Mouse (Mus musculus): ENCODE measurements at regions not wholly inside any gene's neighbourhood (a gene's known extent, or its start where the extent isn't known, plus 50 kb on each side); places are given as distances from the start of the nearest gene placed in this dataset.

DNA sequence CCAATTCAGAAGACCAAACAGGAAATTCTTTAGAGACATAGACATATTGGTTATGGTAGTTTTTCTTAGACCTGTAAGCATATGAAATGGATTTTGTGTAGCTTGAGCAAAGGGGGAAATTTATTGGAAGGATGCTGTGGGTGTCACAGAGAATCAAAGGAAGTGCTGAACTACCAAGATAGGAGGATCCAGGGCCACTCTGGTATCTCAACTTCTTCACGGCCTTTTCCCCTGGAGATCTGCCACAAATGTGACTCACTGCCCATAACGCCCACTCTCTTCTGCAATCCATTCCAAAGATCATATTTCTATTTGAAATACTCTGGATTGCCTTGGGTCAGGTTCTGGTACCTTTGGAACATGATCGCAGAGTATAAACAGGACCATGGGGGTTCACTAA, 161.6 kb upstream of the Fggy start:
- no peak for DNase-seq (ENCODE audit: low read depth)

DNA sequence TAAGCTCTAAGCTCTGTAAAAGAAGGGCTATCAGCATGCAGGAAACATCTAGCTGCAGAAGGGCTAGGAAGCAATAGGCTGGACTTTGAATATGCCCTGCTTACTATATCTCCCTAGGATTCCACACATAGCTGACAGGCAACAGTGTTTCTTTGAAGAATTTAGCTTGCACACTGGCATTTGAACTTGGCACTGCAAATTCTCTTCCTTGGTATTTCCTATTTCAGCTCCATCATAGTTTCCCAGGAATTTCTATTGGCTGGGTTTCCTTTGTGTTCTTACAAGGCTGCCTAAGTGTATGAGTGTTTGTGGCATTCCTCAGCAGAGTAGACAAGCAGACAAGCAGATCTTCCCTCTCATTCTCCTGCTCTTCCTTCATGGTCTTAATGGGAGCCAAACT, 159.0 kb upstream of the Fggy start:
- DNase-seq (ENCODE audit: low read depth) = no peak

DNA sequence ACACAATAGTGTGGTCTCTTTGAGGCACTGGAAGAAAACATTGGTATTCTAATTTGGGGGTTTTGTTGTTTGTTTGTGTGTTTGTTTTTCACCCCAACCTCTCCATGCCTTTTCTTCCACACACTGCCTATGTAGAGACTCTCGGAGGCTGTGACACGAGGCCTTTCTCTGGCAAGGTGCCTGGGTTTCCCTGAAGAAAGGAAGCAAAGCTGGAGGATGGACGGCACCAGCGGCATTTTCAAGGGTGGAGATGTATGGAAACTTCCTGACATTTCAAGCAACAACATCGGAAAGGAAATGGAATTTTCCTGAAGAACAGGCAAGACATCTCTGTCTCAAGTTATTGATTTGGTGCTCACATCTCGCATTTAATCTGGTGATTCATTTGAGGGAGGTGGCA, 155.0 kb upstream of the Fggy start:
- no peak for DNase-seq (ENCODE audit: low read depth)

DNA sequence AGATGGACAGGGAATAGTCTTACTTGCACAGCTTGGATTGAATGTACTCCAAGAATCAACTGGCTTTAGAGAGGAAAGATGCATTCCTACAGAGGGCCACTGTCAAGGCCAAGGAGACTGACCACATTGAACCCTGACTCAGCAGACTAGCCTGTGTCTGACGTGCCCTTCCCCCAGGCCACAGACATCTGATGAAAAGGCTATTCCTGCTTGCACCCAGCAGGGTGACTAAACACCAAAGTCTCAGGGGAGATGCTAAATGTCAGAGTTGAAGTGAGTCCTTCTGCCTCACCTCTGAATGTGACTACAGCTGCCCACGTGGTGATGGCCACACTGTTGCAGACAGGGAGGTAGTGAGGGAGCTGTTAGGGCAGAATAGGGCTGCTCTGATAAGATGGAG, 140.2 kb upstream of the Fggy start:
- no peak for DNase-seq (ENCODE audit: low read depth)

DNA sequence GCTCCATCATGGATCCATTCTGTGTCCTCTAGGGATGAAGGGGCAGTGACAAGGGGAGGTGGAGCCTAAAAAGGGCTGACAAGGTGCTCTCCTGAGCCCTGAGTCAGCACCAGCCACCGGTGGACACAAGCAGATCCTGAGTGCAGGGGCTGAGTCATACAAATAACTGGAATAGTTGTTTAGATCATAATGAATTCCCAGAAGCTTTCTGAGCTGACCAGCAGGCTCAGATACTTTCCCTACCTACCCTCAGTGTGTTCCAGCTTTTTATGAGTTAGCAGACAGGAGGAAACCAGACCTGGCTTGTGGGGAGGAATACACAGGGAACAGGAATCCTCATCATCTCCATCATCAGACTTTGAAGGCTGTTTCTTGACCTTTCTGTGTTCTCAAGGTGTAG, 130.7 kb upstream of the Fggy start:
- DNase-seq (ENCODE audit: low read depth) = no peak

DNA sequence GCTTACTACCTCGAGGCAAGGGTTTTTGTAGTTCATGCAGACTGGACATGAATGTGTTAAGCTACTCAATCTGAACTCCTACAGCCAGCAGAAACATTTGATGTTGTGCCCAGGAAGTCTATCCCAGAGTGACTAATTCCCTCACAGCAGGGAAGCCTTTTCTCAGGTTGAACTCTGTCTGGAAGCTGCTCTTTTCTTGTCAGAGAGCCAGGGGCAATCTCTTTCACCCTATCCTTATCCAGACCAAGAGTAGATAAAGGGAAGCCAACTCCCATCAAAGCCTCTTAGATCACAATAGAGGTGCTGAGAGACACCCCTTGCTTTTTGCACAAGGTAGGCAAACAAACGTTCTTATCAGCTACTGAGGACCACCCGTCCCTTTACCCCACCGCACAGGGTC, 122.8 kb upstream of the Fggy start:
- DNase-seq (ENCODE audit: low read depth) = no peak

DNA sequence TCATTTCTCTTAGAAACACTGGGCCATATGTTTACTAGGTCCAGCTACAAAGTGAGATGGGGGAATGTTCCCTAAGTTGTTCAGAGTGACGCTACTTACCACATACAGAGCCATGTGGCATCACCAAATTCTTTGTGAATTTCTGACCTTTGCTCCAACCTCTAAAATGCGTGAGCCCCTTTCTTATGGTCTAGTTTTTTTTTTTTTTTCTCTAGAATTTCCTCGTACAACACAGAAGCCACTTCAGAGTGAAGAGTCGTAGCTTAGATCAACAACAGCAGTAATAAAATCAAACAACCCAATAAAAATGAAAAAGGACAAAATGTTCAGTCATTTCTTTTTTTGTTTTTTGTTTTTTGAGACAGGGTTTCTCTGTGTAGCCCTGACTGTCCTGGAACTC, 122.2 kb upstream of the Fggy start:
- no peak for DNase-seq (ENCODE audit: low read depth)

DNA sequence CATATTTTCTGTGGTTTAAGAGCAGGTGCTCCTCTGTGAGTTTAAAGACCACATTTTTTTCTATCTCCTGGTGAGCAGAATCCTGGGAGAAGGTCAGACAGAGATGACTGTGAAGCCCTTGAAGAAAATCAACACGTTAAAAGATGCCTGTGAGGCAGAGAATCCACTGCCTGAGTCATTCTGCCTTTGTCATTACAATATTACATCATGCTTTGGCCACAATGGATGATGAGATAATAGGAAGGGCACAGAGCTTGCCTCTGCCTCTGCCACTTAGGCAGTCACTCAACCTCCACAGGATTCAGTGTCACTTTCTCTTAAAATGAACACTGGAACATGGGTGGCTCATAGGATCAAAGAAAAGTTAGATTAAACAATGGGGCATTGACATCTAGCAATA, 117.5 kb upstream of the Fggy start:
- DNase-seq (ENCODE audit: low read depth) = no peak

DNA sequence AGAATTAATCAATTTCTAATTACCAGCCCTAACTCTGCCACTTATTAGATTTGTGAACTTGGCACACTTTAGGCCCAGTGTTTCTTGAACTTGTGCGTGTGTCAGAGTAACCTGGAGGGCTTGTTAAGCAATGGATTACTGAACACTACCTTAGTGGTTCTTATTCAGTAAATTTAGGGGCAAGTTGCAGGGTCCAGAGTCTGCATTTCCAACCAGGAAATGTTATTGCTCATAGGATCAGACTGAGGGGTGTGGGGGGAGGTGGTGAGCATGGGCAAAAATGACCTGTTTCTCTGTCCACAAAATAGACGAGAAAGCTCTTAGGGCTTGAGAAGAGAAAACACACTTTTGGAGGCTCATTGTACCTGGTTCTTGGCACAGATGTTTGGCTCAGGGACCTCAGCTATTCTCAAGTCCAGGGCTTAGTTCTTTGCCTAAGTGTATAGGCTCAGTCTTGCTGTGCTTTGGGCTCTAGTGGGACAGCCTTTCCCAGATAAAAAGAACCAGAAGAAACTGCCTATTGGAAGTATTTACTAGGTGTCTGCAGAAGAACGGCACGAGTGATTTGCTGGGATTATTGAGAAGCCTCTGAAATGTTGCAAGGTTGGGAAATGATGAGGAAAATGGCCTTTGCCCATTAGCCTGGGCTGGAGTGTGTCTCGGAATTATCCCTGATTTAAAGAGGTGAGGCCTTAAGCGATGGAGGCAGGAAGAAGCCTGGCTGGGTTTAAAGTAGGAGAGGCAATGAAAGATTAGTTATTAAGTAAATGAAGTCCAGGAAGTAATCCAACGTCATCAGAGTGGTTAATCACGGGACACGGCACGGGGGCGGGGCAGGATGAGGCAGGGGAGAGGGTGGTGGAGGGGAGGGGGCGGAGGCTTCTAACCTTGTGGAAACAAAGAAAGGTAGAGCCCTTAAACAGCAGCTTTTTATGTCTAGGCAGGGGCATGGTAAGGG, 113.2 kb upstream of the Fggy start:
- no peak for DNase-seq (ENCODE audit: low read depth)

DNA sequence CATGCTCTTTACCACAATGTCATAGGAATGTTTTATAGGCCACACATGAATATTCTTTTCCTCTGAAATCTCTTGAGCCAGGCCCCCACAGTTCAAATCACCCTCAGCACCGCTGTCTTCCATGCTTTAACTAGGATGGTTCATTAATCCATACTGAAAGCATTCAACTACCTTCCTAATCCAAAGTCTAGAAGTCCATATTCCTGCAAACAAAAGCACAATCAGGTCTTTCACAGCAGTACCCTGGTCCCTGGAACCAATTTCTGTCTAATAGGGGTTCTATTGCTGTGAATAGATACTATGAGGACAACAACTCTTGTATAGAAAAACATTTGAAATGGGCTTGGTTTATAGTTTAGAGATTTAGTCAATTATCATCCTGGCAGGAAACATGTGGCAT, 107.0 kb upstream of the Fggy start:
- no peak for DNase-seq (ENCODE audit: low read depth)

DNA sequence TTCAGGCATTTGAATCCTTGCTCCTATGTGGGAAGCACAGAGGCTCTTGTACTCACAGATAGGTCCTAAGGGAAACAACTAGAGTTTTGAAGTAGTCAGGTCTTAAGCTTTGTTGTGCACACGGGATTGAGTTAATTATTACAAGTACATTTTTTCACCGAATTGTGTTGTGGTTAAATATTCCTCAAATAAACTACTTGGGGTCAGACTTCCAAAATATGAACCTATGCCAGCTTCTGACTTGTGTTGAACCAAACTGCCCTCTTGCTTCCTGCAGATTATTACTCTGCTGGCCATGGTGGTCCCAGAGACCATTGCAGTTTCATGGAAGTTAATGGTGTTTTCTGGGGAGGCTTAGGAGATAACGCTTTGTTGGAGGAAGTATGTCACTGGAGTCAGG, 105.5 kb upstream of the Fggy start:
- no peak for DNase-seq (ENCODE audit: low read depth)

DNA sequence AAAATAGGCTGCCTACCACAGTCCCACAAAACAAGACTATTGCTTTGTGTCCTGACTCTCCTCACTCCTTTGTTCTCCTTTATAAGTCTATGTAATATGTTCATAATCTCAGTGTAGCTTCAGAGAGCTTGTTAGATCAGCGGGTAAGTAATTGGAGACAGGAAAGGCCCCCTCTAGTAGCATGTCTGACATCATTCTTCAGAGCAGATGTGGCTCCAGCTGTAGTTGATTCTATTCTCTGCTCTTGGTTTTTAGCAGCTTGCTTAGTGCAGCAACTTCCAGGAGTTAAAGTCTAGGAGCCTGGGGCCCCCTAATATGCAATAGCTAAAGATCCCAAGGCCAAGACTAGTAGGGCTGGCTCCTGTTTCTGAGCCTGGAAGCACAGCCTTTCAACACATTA, 101.0 kb upstream of the Fggy start:
- DNase-seq (ENCODE audit: low read depth) = no peak

DNA sequence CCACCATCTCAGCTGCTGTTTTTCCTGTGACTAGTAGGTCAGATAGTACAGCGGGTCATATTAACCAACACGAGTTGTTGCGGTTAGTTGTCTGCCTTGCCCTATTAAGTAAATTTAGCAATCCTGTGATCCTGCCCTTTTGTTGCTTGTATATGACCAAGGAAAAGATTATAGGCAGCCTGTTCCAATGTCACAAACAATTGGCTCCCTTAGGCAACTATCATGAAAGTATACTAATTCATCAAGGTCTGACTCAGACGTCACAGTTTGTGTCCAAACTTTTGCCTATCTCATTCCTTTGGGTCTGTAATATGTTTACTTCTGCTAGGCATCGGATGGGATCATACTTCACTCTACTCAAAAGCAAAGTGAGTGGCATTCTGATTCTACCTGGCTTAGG, 100.4 kb upstream of the Fggy start:
- DNase-seq (ENCODE audit: low read depth) = no peak

DNA sequence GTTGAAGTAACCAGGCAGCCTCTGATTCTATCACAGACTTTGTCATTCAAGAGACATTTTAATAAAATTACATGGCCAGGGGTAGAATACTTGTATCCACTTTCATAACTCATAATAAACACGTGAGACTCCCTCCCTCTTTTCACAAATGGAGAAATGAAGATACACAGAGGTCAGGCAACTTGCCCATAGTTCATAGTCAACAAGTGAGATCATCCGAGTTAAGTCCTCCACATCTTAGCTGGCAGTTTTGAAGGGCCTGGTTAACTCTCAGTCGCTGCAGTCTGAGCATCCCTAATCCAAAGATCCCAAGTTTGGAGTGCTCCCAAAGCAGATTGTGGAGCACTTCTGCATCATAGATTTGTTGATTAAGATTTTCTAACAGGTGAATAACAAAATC, 94.8 kb upstream of the Fggy start:
- DNase-seq (ENCODE audit: low read depth) = no peak

DNA sequence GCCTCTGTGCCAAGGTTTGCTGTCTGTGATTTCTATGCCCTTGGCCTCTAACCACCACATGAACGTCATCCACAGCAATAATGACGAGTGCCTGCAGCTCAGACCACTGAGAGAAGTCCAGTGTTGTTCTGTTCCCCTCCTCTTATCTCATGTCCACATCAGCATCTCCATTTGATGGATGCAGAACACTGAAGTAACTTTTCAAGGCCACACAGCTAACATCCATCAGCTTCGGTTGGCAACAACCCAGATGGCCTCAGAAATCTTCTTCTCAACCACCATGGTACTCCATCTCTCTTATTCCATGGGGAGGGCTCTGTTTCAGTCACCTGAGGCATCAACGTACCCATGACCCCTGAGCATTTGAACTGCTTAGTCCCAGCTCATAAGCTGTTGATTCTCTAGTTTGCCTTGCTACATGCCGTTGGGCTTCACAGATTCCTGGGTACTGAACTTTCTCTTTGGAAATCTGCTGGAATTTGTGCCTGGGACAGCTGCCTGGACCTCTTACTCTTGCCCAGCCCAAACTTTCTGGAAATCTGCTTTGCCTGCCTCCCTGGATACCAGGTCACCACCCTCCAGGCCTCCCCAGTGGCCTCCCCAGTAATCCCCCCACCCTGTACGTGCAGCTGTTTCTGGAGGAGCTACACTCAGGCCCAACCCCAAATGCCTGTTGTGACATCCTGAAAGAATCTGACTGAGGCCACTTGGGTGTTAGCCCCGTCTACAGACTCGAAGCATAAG, 94.1 kb upstream of the Fggy start:
- no peak for DNase-seq (ENCODE audit: low read depth)

DNA sequence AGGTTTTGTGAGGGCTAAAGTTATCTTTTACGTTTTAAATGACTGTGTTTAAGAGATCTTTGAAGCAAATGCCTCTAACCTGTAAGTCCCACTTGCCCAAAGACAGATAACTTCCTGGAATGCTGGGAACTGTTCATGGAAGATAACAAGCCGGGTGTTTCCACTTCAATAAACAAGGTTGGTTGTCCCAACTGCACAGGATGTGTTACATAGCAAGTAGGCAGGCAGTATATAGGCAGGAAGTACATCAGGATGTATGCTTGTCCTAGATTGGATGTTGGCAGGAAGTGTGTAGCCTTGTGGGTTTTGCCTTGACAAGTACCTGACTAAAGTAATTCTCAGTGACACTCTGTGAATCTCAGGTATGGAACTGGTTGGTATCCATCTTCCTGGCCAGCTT, 90.7 kb upstream of the Fggy start:
- peak; percentile 26 for DNase-seq (ENCODE audit: low read depth)

DNA sequence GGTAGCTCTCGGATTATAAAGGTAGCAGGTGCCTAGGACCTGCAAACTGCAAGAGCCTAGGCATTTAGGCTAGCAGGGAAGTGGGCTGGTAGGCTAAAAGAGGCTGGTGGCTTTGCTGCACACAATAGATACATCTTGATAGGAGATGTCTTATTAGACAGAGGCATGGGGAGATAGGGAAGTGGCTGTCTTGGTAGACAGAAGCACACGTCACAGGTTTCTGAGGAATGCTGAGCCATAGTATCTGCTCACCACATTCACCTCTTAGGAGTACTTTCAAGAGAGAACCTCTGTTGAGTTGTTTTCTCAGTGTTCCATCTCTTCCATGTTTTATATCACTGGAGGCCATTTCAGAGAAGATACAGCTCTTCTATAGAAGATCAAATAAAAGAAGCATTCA, 89.8 kb upstream of the Fggy start:
- no peak for DNase-seq (ENCODE audit: low read depth)

DNA sequence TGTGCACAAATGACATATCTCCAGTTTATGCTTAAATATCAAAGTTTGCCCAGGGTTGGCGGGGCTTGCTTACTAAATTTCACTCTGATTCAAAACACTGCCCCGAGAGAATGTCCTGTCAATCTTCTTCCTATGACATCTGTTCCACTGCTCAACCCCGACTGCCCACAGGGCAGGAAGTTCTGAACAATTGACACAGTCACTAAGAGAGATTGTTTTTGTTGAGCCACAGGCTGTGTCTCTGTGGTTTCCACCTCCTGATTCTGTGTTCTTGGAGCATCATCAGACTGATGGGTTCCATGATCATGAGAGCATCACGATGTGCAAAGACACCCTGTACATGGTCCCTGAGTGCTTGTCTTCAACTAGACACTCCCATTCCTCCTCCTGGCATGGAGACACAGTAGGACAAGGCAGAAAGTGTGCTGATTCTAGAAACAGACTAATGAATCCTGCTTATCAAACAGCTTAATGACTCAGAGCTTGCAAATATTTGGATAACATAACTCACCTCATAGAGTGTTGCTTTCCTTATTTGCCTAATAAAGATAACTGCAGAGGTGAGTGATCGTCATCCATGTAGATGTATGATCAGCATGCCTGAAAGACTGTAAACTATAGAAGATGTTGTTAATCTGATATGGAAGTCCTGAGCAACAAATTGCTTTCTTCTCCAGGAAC, 82.4 kb upstream of the Fggy start:
- DNase-seq (ENCODE audit: low read depth) = peak; percentile 31

DNA sequence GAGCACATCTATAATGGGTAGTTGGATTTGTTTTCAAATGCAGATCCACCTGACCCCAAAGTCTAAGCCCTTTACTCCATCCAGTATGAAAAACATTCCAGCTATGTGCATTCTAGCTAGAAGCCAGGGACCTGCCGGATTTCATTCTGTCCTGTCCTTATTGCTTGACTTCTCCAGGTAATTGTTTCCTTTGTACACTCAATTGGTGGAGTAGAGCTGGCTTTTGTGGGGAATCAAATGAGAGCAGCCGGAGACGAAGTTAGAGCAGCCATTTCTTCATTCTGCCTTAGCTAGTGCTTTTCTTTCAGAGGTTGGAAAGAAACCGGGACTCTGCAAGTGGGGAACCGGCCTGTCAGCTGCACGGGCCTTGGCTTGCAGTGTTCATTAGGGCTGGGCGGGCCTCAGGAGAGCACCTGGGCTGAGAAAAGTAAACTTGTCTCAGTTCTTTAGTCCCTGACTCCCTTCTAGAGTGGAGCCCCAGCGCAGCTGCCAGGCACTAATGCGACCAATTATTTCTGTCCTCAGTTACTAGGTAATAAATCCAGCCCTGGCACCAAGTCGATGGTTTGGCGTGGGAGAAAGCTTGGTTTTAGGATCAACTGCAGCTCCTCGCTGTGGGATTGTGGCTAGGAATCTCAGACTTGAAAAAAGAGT, 81.1 kb upstream of the Fggy start:
- DNase-seq (ENCODE audit: low read depth) = no peak

DNA sequence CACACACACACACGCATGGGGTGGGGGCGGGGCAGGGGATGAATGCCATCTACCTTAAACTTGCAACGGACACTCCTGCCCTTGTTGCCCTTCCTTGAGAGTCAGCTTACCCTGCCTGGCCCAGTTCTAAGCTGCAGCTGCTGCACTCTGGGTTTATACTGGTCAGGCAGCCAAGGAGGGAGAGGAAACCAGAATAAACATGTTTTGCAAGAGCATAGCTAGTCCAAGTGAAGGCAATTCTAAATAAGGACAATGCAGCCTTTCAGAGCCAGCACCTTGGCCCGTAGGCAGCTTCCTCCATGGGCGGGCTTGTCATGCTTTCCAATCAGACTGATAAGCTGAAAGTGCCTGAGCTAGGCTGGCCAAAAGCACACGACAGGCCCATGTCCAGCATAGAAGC, 73.7 kb upstream of the Fggy start:
- no peak for DNase-seq (ENCODE audit: low read depth)

DNA sequence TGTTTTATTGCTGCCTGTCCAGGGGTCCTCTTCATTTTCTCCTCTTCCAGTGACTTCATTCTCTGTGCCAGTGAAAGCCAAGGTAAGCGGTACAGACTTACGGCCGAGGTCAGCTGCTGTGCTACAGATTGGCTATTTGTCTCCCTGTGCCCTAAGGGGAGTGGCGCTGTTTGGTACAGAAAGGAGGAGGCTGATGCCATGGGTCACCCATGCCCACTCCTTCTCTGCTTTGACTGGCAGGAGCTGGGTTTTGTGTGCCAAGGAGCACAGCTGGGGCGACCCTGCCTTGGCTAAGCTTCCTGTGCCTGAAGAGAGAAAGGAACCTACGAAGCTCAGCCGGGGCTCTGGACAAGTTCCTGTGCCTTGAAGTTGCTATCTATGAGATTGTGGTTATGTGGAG, 70.0 kb upstream of the Fggy start:
- DNase-seq (ENCODE audit: low read depth) = no peak

DNA sequence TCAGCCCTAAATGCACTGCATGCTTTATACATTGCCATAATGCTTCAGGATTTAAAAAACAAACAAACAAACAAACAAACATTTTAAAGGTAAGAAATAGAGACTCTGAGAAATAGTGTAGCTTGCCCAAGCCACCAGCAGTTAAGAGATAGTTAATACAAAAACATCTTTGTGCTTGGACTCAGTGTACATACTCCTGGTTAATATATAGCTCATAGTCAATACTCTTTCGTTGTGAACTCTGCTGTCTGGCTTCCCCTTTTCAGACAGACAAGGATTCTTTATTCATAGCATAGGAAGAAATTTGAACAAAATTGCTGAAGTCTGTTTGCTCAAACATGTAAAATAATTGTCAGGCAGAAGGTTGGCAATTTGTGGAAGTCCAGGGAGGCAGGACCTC, 69.3 kb upstream of the Fggy start:
- DNase-seq (ENCODE audit: low read depth) = no peak

DNA sequence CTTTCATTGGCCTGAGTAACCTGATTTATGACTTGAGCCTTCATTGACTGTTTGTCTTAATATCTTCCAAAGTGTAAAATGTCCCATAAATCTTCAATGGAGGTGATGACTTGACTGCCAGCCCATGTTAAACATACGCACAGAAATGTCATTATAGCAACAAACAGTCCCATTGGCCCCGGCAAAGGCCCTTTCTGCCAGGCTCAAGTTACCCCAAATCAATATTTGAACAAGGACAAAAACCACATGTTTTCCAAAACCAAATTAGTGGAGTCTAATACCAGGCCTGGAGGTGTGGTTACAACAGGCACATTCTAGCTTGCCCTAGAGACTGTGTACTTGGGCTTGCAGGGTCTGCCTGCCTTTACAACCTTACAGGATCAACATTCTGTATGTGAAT, 68.2 kb upstream of the Fggy start:
- DNase-seq (ENCODE audit: low read depth) = no peak

All from induced T-regulatory cell, adult 2 months (primary cell).